Mouse (Mus musculus) right cerebral cortex, postnatal 10 days (tissue): ENCODE data around the gene Ank2.
A peak's percentile ranks its signal among the peaks of the same experiment; 100 is the strongest.

Experiments used
- DNase-seq, 2 experiments: peaks; one replicate each; pipeline ENCODE4 v3.0.0; 2021; ENCODE audit warnings: low spot score in 2 of 2

The Ank2 gene

GRCm38 (mm10) chr3:127036118-127036517 lies 463.0 kb downstream of the Ank2 start:
- no peak for DNase-seq

- peak; percentile 59 to 75 for DNase-seq
Measured at GRCm38 (mm10) chr3:127035540-127035939, 463.6 kb downstream of the Ank2 start.

GRCm38 (mm10) chr3:127034983-127035382 lies 464.2 kb downstream of the Ank2 start:
- no peak for DNase-seq

GRCm38 (mm10) chr3:127023992-127024391 lies 475.2 kb downstream of the Ank2 start:
- peak in 1 of 2 experiments; percentile 8 for DNase-seq

GRCm38 (mm10) chr3:127020167-127020566 lies 479.0 kb downstream of the Ank2 start:
- peak in 1 of 2 experiments; percentile 17 for DNase-seq

- no peak for DNase-seq
Measured at GRCm38 (mm10) chr3:127019728-127020127, 479.4 kb downstream of the Ank2 start.

GRCm38 (mm10) chr3:127019109-127019508 lies 480.0 kb downstream of the Ank2 start:
- peak in 1 of 2 experiments; percentile 47 for DNase-seq

GRCm38 (mm10) chr3:127017523-127017922 lies 481.6 kb downstream of the Ank2 start:
- peak in 1 of 2 experiments; percentile 49 for DNase-seq

GRCm38 (mm10) chr3:127015596-127015995 lies 483.6 kb downstream of the Ank2 start:
- no peak for DNase-seq

GRCm38 (mm10) chr3:127015175-127015574 lies 484.0 kb downstream of the Ank2 start:
- no peak for DNase-seq

GRCm38 (mm10) chr3:127013976-127014375 lies 485.2 kb downstream of the Ank2 start:
- DNase-seq = no peak

- DNase-seq = peak in 1 of 2 experiments; percentile 57
Measured at GRCm38 (mm10) chr3:127012525-127012924, 486.6 kb downstream of the Ank2 start.

GRCm38 (mm10) chr3:127005898-127006673 lies 493.1 kb downstream of the Ank2 start:
- no peak for DNase-seq

- DNase-seq = no peak
Measured at GRCm38 (mm10) chr3:127004860-127005633, 494.1 kb downstream of the Ank2 start.

GRCm38 (mm10) chr3:127003946-127004345 lies 495.2 kb downstream of the Ank2 start:
- DNase-seq = no peak

- no peak for DNase-seq
Measured at GRCm38 (mm10) chr3:126998742-126999112, 500.4 kb downstream of the Ank2 start.

GRCm38 (mm10) chr3:126998008-126998741 lies 501.0 kb downstream of the Ank2 start:
- peak; percentile 74 to 85 for DNase-seq

GRCm38 (mm10) chr3:126997391-126998007 lies 501.7 kb downstream of the Ank2 start:
- no peak for DNase-seq

GRCm38 (mm10) chr3:126996721-126997120 lies 502.4 kb downstream of the Ank2 start:
- no peak for DNase-seq

- DNase-seq = no peak
Measured at GRCm38 (mm10) chr3:126995970-126996369, 503.2 kb downstream of the Ank2 start.

GRCm38 (mm10) chr3:126994149-126994548 lies 505.0 kb downstream of the Ank2 start:
- DNase-seq = no peak

- DNase-seq = no peak
Measured at GRCm38 (mm10) chr3:126989936-126990335, 509.2 kb downstream of the Ank2 start.
